Mouse (Mus musculus) E14TG2a.4 (cell line): Measurements from ENCODE around the gene Cracr2b.

ENCODE experiments used
- CTCF ChIP-seq: conservative IDR thresholded peaks from 2 replicates; pipeline ENCODE4 v1.5.1; 2014; ENCODE audit warnings: low read length
- NANOG ChIP-seq: IDR thresholded peaks from 2 replicates; pipeline ENCODE4 v1.6.1; 2014; ENCODE audit warnings: borderline replicate concordance, low read length, mixed read lengths
- POU5F1 ChIP-seq: IDR thresholded peaks from 2 replicates; pipeline ENCODE4 v1.6.1; 2014; ENCODE audit warnings: low read length, borderline replicate concordance

DNA sequence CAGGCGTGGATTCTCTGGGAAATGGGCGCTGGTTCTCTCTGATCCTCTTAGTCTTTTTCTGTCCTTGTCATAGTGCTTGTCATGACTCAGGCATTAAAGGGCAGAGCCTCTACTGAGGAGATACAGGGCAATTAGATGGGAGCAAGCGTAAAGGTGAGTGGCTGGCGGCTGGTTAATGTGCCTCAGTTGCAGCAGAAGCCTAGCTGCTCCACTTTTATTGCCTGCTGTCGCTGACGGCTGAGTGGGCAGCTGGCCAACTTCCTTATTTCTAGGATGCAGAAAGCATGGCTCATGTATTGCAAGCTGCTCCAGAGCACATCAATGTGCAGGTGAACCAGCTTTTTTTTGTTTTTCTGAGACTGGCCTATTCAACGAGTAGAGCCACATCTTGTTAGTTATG is 41.9 kb upstream of the Cracr2b start:
- TF ChIP-seq CTCF (no peak), NANOG (no peak), POU5F1 (no peak)
